Mouse (Mus musculus) midbrain, embryonic 14.5 days (tissue): ENCODE results near the gene Tmem262. TPM values are rescaled to one million over a fixed set of nuclear protein-coding genes. Genes with fewer than 3 reads are reported as not detected.

Experiments used
- ATAC-seq: fragments of 200-750 bp; cut with Nextera tagmentation; 2 replicates; pipeline ENCODE4 v1.8.0; 2017; ENCODE audit warnings: moderate number of reproducible peaks, moderate library complexity; ENCODE audit not compliant: low FRiP score, low TSS enrichment
- DNase-seq: peaks from one replicate; pipeline ENCODE4 v3.0.0-alpha.2; 2015
- H3K27ac ChIP-seq: fragments of 300-500 bp; sonication (generic); replicated peaks from 2 replicates; pipeline ENCODE4 v1.5.1; 2014; ENCODE audit warnings: mild to moderate bottlenecking, low read depth, low read length, moderate library complexity
- H3K27me3 ChIP-seq: fragments of 300-500 bp; sonication (generic); 2 replicates; pipeline ENCODE4 v1.6.1; 2014; ENCODE audit warnings: low read length, control low read depth, mixed read lengths; ENCODE audit not compliant: control insufficient read depth, insufficient read depth
- H3K36me3 ChIP-seq: fragments of 300-500 bp; sonication (generic); 2 replicates; pipeline ENCODE4 v1.6.1; 2014; ENCODE audit warnings: low read length, control low read depth; ENCODE audit not compliant: control insufficient read depth, insufficient read depth
- H3K4me1 ChIP-seq: fragments of 300-500 bp; sonication (generic); 2 replicates; pipeline ENCODE4 v1.6.1; 2014; ENCODE audit warnings: mild to moderate bottlenecking, antibody characterized with exemption, low read length, control low read depth; ENCODE audit not compliant: control insufficient read depth, insufficient read depth
- H3K4me2 ChIP-seq: fragments of 300-500 bp; sonication (generic); 2 replicates; pipeline ENCODE4 v1.6.1; 2014; ENCODE audit warnings: mild to moderate bottlenecking, low read length, moderate library complexity
- H3K4me3 ChIP-seq: fragments of 300-500 bp; sonication (generic); replicated peaks from 2 replicates; pipeline ENCODE4 v1.5.1; 2014; ENCODE audit warnings: low read depth, low read length
- H3K9ac ChIP-seq: fragments of 300-500 bp; sonication (generic); replicated peaks from 2 replicates; pipeline ENCODE4 v1.6.1; 2014; ENCODE audit warnings: mild to moderate bottlenecking, low read length, moderate library complexity
- H3K9me3 ChIP-seq: fragments of 300-500 bp; sonication (generic); 2 replicates; pipeline ENCODE4 v1.6.1; 2016; ENCODE audit warnings: low read length, control low read depth, mixed read lengths; ENCODE audit not compliant: control insufficient read depth
- WGBS: fragments of 180-500 bp; shearing (Covaris S2); extraction: QIAGEN DNeasy Blood & Tissue Kit; methylation state at CpG from one replicate; pipeline ENCODE4 v1.1.7; 2014; 5-methylcytosine and 5-hydroxymethylcytosine counted together
- polyA plus RNA-seq: library from polyadenylated mRNA; unstranded; fragments of >200 nt; fragmentation: Nextera tagmentation; extraction: Ambion mirVana; gene quantifications from 2 replicates; pipeline ENCODE4 v1.2.1, GENCODE M21; 2014

Tmem262 gene
- polyA plus RNA-seq, 1 experiment from 2014 or later = not detected

DNA sequence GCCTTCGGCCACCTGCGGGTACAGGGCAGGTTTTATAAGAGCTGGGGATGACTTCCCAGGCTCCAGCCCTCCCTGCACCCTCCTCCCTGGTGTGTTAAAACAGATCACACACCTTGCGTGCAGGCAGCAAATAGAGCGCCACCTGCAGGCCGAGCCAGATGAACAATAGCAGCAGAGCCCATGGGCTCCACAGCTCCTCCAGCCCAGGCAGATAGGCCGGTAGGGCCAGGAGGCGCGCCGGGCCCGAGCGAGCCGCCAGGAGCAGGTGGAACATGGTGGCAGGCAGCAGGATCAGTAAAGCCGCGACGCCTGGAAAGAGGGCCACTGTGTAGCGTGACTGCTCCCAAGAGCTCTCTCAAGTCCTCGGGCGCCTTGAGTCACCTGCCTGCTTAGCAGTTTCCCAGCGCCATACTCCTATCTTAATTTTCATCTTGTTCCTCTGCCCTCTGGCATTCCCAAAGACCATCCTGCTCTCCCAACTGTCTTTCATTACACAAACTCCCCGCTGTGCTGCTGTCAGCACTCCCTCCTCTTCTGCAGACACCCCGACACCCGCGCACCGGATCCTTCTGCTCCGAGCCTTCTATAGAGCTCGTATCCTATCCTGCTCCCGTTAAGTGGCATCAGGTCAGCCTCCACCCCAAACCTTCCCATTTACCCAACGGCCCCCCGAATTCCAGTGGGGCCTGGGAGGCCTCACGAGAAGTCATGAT, 12.7 kb upstream of the Tmem262 start:
- Histone ChIP-seq H3K27me3 (no peaks in the 10 kb centered on the region), H3K9ac (peak overlapping the region; percentile 70), H3K4me2 (peak overlapping the region; percentile 94), H3K4me3 (peak overlapping the region; percentile 58), H3K27ac (peak overlapping the region; percentile 90), H3K4me1 (peaks cover 26% of the 10 kb centered on the region), H3K9me3 (no peaks in the 10 kb centered on the region), H3K36me3 (peaks cover 31% of the 10 kb centered on the region)
- DNase-seq (peak; percentile 93), ATAC-seq (peak; percentile 67)
- under 1% methylated on average over 30 of the region's 30 CpGs for WGBS

DNA sequence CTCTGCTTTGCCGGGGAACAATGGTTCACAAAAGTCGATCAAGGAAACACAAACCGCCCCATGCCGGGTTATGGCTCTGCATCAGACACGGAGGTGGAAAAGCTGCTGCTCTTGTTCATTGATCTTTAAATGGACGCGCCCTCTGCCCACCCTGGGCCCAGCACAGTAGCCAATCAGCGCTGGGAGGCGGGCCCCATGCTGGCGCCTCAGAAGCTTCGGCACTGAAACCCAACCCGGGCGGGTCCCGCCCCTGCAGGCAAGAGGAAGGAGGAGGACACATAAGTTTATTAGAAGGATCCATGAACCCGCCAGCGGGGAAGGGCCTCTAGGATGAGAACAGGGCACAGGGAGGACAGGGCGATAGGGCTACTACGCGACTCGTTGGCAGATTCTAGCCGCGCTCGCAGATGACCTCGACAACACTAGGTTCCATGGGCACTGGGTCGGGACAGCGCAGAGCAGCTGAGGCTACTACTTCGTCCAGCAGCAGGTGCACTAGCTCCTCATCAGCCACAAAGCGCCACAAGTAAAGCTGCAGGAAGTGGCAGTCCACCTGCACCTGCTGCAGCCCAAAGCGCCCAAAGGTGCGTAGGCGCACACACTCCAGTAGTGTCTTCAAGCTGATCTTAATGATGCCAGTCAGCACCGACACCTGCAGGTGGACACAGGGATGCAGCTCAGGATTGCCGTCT, 12.0 kb upstream of the Tmem262 start, which contains the start of gene Tm7sf2:
Gene Tm7sf2 (minus strand): TSS at position 650 of the 692 bp plus-strand sequence.
- 8% methylated on average over 33 of the region's 33 CpGs for WGBS
- H3K9me3 ChIP-seq = no peaks in the 10 kb centered on the region
- H3K9ac ChIP-seq = peak within 1 kb of the TSS; percentile 70
- ATAC-seq = peak; percentile 91
- no peaks in the 10 kb centered on the region for H3K27me3 ChIP-seq
- peaks cover 19% of the 10 kb centered on the region for H3K4me1 ChIP-seq
- H3K27ac ChIP-seq = peak within 1 kb of the TSS; percentile 90
- peak; percentile 94 for DNase-seq
- peak within 1 kb of the TSS; percentile 58 for H3K4me3 ChIP-seq
- peak within 1 kb of the TSS; percentile 94 for H3K4me2 ChIP-seq
- H3K36me3 ChIP-seq = peaks cover 33% of the 10 kb centered on the region

GRCm38 (mm10) chr19:6068951-6069350, 10.9 kb upstream of the Tmem262 start:
- H3K4me2 ChIP-seq = no peak overlapping the region
- H3K9me3 ChIP-seq = no peaks in the 10 kb centered on the region
- WGBS = 79% methylated on average over 4 of the region's 4 CpGs
- no peak overlapping the region for H3K4me3 ChIP-seq
- no peak overlapping the region for H3K27ac ChIP-seq
- ATAC-seq (no peak), DNase-seq (no peak)
- H3K27me3 ChIP-seq = no peaks in the 10 kb centered on the region
- H3K36me3 ChIP-seq = peaks cover 41% of the 10 kb centered on the region
- H3K9ac ChIP-seq = no peak overlapping the region
- H3K4me1 ChIP-seq = peaks cover 14% of the 10 kb centered on the region

GRCm38 (mm10) chr19:6069851-6070250, 10.0 kb upstream of the Tmem262 start:
- H3K27ac ChIP-seq = no peak overlapping the region
- H3K4me3 ChIP-seq = no peak overlapping the region
- ATAC-seq (no peak), DNase-seq (no peak)
- H3K9ac ChIP-seq = no peak overlapping the region
- no peak overlapping the region for H3K4me2 ChIP-seq
- H3K36me3 ChIP-seq = peaks cover 43% of the 10 kb centered on the region
- 93% methylated on average over 10 of the region's 10 CpGs for WGBS
- H3K9me3 ChIP-seq = no peaks in the 10 kb centered on the region
- H3K27me3 ChIP-seq = no peaks in the 10 kb centered on the region
- peaks cover 14% of the 10 kb centered on the region for H3K4me1 ChIP-seq

DNA sequence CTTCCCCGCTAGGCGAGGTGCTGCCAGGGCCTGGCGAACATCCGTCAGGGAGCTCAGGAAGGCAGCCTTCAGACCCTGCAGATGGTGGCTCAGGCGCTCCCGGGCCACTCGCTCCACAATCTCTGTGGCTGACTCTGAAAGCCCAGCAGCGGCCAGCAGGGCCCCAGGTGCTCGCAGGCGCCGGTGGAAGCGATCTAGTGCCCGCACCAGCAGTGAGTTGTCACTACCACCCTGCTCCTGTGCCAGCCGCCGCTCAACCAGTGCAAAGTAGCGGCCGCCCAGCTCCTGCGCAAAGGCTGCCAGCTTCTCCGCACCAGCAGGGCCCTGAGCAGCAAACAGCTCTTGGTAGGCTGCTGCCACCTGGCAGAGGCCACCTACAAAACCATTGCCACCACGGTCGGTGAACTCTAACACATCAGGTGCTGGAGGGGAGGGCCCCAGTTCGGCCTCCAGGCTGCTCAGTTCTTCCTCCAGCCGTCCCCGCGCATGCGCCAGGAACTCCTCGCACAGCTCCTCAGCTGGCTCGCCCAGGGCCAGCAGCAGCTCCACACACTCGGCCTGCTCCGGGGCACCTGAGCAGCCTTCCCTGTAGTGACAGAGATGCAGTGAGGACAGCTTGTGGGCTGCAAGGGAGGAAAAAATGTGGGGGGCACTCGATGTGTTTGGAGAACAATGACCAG, 9.1 kb upstream of the Tmem262 start:
- 93% methylated on average over 31 of the region's 31 CpGs for WGBS
- Histone ChIP-seq H3K4me2 (no peak overlapping the region), H3K36me3 (peaks cover 46% of the 10 kb centered on the region)

GRCm38 (mm10) chr19:6071261-6071660, 8.6 kb upstream of the Tmem262 start:
- no peak for ATAC-seq
- Histone ChIP-seq H3K4me3 (no peak overlapping the region), H3K9me3 (no peaks in the 10 kb centered on the region), H3K27ac (no peak overlapping the region), H3K4me1 (peaks cover 15% of the 10 kb centered on the region), H3K4me2 (no peak overlapping the region), H3K9ac (no peak overlapping the region), H3K36me3 (peaks cover 46% of the 10 kb centered on the region), H3K27me3 (no peaks in the 10 kb centered on the region)
- 94% methylated on average over 19 of the region's 19 CpGs for WGBS
- DNase-seq = no peak

More for the DNA sequence above, 9.1 kb upstream of the Tmem262 start:
- Histone ChIP-seq H3K27me3 (no peaks in the 10 kb centered on the region), H3K4me1 (peaks cover 14% of the 10 kb centered on the region), H3K4me3 (no peak overlapping the region), H3K9ac (no peak overlapping the region), H3K27ac (no peak overlapping the region), H3K9me3 (no peaks in the 10 kb centered on the region)
- DNase-seq (no peak), ATAC-seq (no peak)

DNA sequence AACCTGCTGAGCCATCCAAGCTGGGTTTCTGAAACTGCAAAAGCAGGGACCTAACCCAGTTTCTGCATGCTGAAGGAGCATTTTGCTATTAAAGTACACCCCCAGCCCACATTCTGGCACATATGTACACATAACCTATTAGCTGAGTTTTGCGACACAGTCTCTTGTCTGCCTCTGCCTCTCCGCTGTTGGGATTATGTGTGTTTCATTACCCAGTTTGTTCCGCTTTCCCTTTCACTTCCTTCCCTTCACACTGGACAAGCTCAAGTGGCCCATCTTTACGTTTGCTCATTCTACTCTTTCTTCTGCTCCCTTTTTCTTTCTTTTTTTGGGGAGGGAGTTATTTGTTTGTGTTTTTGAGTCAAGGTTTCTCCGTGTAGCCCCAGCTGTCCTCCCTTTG, 5.9 kb upstream of the Tmem262 start:
- H3K27ac ChIP-seq = no peak overlapping the region
- DNase-seq (no peak), ATAC-seq (no peak)
- H3K4me3 ChIP-seq = no peak overlapping the region
- H3K27me3 ChIP-seq = no peaks in the 10 kb centered on the region
- H3K9me3 ChIP-seq = no peaks in the 10 kb centered on the region
- WGBS = 96% methylated on average over 5 of the region's 5 CpGs
- H3K4me2 ChIP-seq = no peak overlapping the region
- H3K9ac ChIP-seq = no peak overlapping the region
- H3K4me1 ChIP-seq = peaks cover 8% of the 10 kb centered on the region
- H3K36me3 ChIP-seq = peaks cover 43% of the 10 kb centered on the region

GRCm38 (mm10) chr19:6076564-6077393, 3.1 kb upstream of the Tmem262 start, which contains the start of gene Vps51:
TSS of gene Vps51 (minus strand) at chr19:6077231.
- Histone ChIP-seq H3K4me3 (peak within 1 kb of the TSS; percentile 77), H3K9me3 (no peaks in the 10 kb centered on the region), H3K27ac (peak within 1 kb of the TSS; percentile 81), H3K4me1 (peaks cover 8% of the 10 kb centered on the region), H3K4me2 (peak within 1 kb of the TSS; percentile 91), H3K9ac (peak within 1 kb of the TSS; percentile 69), H3K27me3 (no peaks in the 10 kb centered on the region), H3K36me3 (peaks cover 34% of the 10 kb centered on the region)
- DNase-seq (peak; percentile 93), ATAC-seq (peak; percentile 86)
- WGBS = 2% methylated on average over 33 of the region's 33 CpGs
